ENCODE assay signal across 17 mouse cellular contexts in the genomic region with DNA sequence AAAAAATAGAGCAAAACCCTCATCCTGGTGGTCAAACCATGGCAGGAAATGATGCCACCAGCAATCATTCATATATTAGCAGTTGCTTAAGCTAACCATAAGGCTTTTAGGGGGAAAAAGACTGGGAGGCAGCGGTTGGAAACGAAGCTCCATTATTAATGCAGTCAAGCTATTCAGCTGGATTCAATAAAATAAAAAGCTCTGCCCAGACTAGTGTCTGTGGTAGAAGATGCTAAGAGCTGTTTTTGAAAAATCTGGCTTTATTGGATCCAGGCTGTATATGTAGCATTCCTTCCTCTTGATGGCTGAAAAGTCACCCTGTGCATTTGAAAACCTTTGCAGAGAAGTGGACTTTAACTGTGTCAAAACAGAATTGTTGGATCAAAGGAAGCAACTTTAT.
"Had no signal": no experiment of that assay in that cellular context is flagged by ENCODE, and none has a peak within 500 bp of the region (broad histone marks: within the 10 kb centered on the region; RNA-seq: fewer than 3 reads in every experiment).

No protein-coding gene starts in this region.

- H3K36me3 ChIP-seq: lung, embryonic 15.5 days; midbrain, embryonic 13.5 days; midbrain, embryonic 15.5 days; neural tube, embryonic 12.5 days; stomach, embryonic 15.5 days had no signal

- H3K27ac ChIP-seq: lung, embryonic 15.5 days; macrophage; midbrain, embryonic 13.5 days; midbrain, embryonic 15.5 days; neural tube, embryonic 12.5 days; stomach, embryonic 15.5 days; stomach, postnatal 0 days had no signal

- H3K4me1 ChIP-seq: midbrain, embryonic 13.5 days; midbrain, embryonic 15.5 days; neural tube, embryonic 12.5 days; stomach, embryonic 15.5 days had no signal

- H3K27me3 ChIP-seq: lung, embryonic 15.5 days; midbrain, embryonic 13.5 days; midbrain, embryonic 15.5 days; neural tube, embryonic 12.5 days; stomach, embryonic 15.5 days had no signal

- H3K4me3 ChIP-seq: lung, embryonic 15.5 days; megakaryocyte, embryonic 14.5 days; midbrain, embryonic 13.5 days; midbrain, embryonic 15.5 days; neural tube, embryonic 12.5 days; stomach, embryonic 15.5 days had no signal

- H3K4me2 ChIP-seq: lung, embryonic 15.5 days; midbrain, embryonic 11.5 days; midbrain, embryonic 13.5 days; midbrain, embryonic 15.5 days; neural tube, embryonic 12.5 days; stomach, embryonic 15.5 days had no signal

- H3K9me3 ChIP-seq: lung, embryonic 15.5 days; megakaryocyte, embryonic 14.5 days; midbrain, embryonic 13.5 days; midbrain, embryonic 15.5 days; neural tube, embryonic 12.5 days; stomach, embryonic 15.5 days had no signal

- H3K9ac ChIP-seq: lung, embryonic 15.5 days; midbrain, embryonic 13.5 days; midbrain, embryonic 15.5 days; neural tube, embryonic 12.5 days; stomach, embryonic 15.5 days had no signal

- DNase-seq: lung, adult 2 months; lung, postnatal 14 days; lung, postnatal 36 days; right cerebral cortex, postnatal 14 days; thymus, adult 2 months; thymus, postnatal 25 days; thymus, postnatal 4 days had no signal

- ATAC-seq: lung, postnatal 0 days; midbrain, embryonic 13.5 days; midbrain, embryonic 15.5 days had no signal
